Mouse (Mus musculus): ENCODE results near the gene Mylpf. TPM values are rescaled to one million over a fixed set of nuclear protein-coding genes. Genes with fewer than 3 reads are reported as not detected.

Mylpf gene
- total and polyA plus RNA-seq, 3 experiments: 0.94 to 2.8 TPM; not detected in 1

- TF ChIP-seq GATA2 (IDR thresholded peaks at IDR 0.05; ENCODE audit: borderline replicate concordance, low read depth, low read length) (no peak), POLR2AphosphoS5 (IDR thresholded peaks at IDR 0.05; ENCODE audit: insufficient replicate concordance, low read depth, low read length) (no peak), CTCF (IDR thresholded peaks at IDR 0.05; ENCODE audit: low read depth, low read length) (no peak), TAL1 (conservative IDR thresholded peaks at IDR 0.05; ENCODE audit: low read depth, low read length) (no peak), GATA1 (IDR thresholded peaks at IDR 0.05; ENCODE audit: borderline replicate concordance, low read length) (no peak)
- Histone ChIP-seq H3K4me3 (ENCODE audit: low read depth, low read length) (no peak overlapping the region), H3K4me1 (ENCODE audit: insufficient read depth, low read depth, low read length) (peaks cover 80% of the 10 kb centered on the region), H3K36me3 (replicated peaks) (peaks cover 31% of the 10 kb centered on the region), H3K9me3 (replicated peaks) (no peaks in the 10 kb centered on the region), H3K27me3 (ENCODE audit: insufficient read depth, low read length) (no peaks in the 10 kb centered on the region)
- no peak for DNase-seq (ENCODE audit: low spot score)
- no peak for ATAC-seq (ENCODE audit: extremely low read depth, insufficient number of reproducible peaks, low FRiP score, poor library complexity, severe bottlenecking)
These were observed 5.8 kb downstream of the Mylpf start for GRCm38 (mm10) chr7:127214521-127214920.

- H3K36me3 ChIP-seq (replicated peaks): peaks cover 31% of the 10 kb centered on the region
- DNase-seq (ENCODE audit: low spot score) (no peak), ATAC-seq (ENCODE audit: extremely low read depth, insufficient number of reproducible peaks, low FRiP score, poor library complexity, severe bottlenecking) (peak; percentile 36; the same call in 1 of the 2 replicates)
- H3K4me3 ChIP-seq (ENCODE audit: low read depth, low read length): no peak overlapping the region
- no peaks in the 10 kb centered on the region for H3K9me3 ChIP-seq (replicated peaks)
- no peaks in the 10 kb centered on the region for H3K27me3 ChIP-seq (ENCODE audit: insufficient read depth, low read length)
- TF ChIP-seq GATA2 (IDR thresholded peaks at IDR 0.05; ENCODE audit: borderline replicate concordance, low read depth, low read length) (no peak), CTCF (IDR thresholded peaks at IDR 0.05; ENCODE audit: low read depth, low read length) (peak; percentile 88)
- peaks cover 74% of the 10 kb centered on the region for H3K4me1 ChIP-seq (ENCODE audit: insufficient read depth, low read depth, low read length)
These were observed 6.5 kb downstream of the Mylpf start for GRCm38 (mm10) chr7:127214981-127215871.

GRCm38 (mm10) chr7:127216307-127216706 is 7.6 kb downstream of the Mylpf start:
- ATAC-seq (ENCODE audit: extremely low read depth, insufficient number of reproducible peaks, low FRiP score, poor library complexity, severe bottlenecking) (no peak), DNase-seq (ENCODE audit: low spot score) (no peak)
- Histone ChIP-seq H3K4me3 (ENCODE audit: low read depth, low read length) (no peak overlapping the region), H3K9me3 (replicated peaks) (no peaks in the 10 kb centered on the region), H3K4me1 (ENCODE audit: insufficient read depth, low read depth, low read length) (peaks cover 68% of the 10 kb centered on the region), H3K36me3 (replicated peaks) (peaks cover 31% of the 10 kb centered on the region), H3K27me3 (ENCODE audit: insufficient read depth, low read length) (no peaks in the 10 kb centered on the region)
- TF ChIP-seq GATA1 (IDR thresholded peaks at IDR 0.05; ENCODE audit: borderline replicate concordance, low read length): no peak
- no peak for TF ChIP-seq CTCF (IDR thresholded peaks at IDR 0.05; ENCODE audit: low read depth, low read length)
- no peak for TF ChIP-seq TAL1 (conservative IDR thresholded peaks at IDR 0.05; ENCODE audit: low read depth, low read length)
- no peak for TF ChIP-seq POLR2AphosphoS5 (IDR thresholded peaks at IDR 0.05; ENCODE audit: insufficient replicate concordance, low read depth, low read length)
- no peak for TF ChIP-seq GATA2 (IDR thresholded peaks at IDR 0.05; ENCODE audit: borderline replicate concordance, low read depth, low read length)

- Histone ChIP-seq H3K4me3 (ENCODE audit: low read depth, low read length) (no peak overlapping the region; the same call in 1 of the 2 replicates), H3K4me1 (ENCODE audit: insufficient read depth, low read depth, low read length) (peaks cover 64% of the 10 kb centered on the region), H3K9me3 (replicated peaks) (no peaks in the 10 kb centered on the region), H3K27me3 (ENCODE audit: insufficient read depth, low read length) (no peaks in the 10 kb centered on the region), H3K36me3 (replicated peaks) (peaks cover 31% of the 10 kb centered on the region)
- DNase-seq (ENCODE audit: low spot score) (no peak), ATAC-seq (ENCODE audit: extremely low read depth, insufficient number of reproducible peaks, low FRiP score, poor library complexity, severe bottlenecking) (no peak)
- TF ChIP-seq TAL1 (conservative IDR thresholded peaks at IDR 0.05; ENCODE audit: low read depth, low read length) (no peak), GATA1 (IDR thresholded peaks at IDR 0.05; ENCODE audit: borderline replicate concordance, low read length) (no peak), GATA2 (IDR thresholded peaks at IDR 0.05; ENCODE audit: borderline replicate concordance, low read depth, low read length) (no peak), POLR2AphosphoS5 (IDR thresholded peaks at IDR 0.05; ENCODE audit: insufficient replicate concordance, low read depth, low read length) (no peak), CTCF (IDR thresholded peaks at IDR 0.05; ENCODE audit: low read depth, low read length) (no peak)
These were observed 8.8 kb downstream of the Mylpf start for GRCm38 (mm10) chr7:127217475-127217874.

- Histone ChIP-seq H3K27me3 (ENCODE audit: insufficient read depth, low read length) (no peaks in the 10 kb centered on the region), H3K4me3 (ENCODE audit: low read depth, low read length) (peak overlapping the region; percentile 55; the same call in 1 of the 2 replicates), H3K9me3 (replicated peaks) (no peaks in the 10 kb centered on the region), H3K36me3 (replicated peaks) (peaks cover 31% of the 10 kb centered on the region), H3K4me1 (ENCODE audit: insufficient read depth, low read depth, low read length) (peaks cover 61% of the 10 kb centered on the region)
- ATAC-seq (ENCODE audit: extremely low read depth, insufficient number of reproducible peaks, low FRiP score, poor library complexity, severe bottlenecking) (no peak), DNase-seq (ENCODE audit: low spot score) (no peak)
- TF ChIP-seq TAL1 (conservative IDR thresholded peaks at IDR 0.05; ENCODE audit: low read depth, low read length) (no peak), GATA1 (IDR thresholded peaks at IDR 0.05; ENCODE audit: borderline replicate concordance, low read length) (no peak), GATA2 (IDR thresholded peaks at IDR 0.05; ENCODE audit: borderline replicate concordance, low read depth, low read length) (no peak), CTCF (IDR thresholded peaks at IDR 0.05; ENCODE audit: low read depth, low read length) (no peak), POLR2AphosphoS5 (IDR thresholded peaks at IDR 0.05; ENCODE audit: insufficient replicate concordance, low read depth, low read length) (no peak)
These were observed 9.4 kb downstream of the Mylpf start for GRCm38 (mm10) chr7:127217901-127218642.

- ATAC-seq (ENCODE audit: extremely low read depth, insufficient number of reproducible peaks, low FRiP score, poor library complexity, severe bottlenecking) (peak; percentile 15; the same call in 1 of the 2 replicates), DNase-seq (ENCODE audit: low spot score) (no peak)
- TF ChIP-seq TAL1 (conservative IDR thresholded peaks at IDR 0.05; ENCODE audit: low read depth, low read length): peak; percentile 25; the same call in 1 of the 2 replicates
- TF ChIP-seq POLR2AphosphoS5 (IDR thresholded peaks at IDR 0.05; ENCODE audit: insufficient replicate concordance, low read depth, low read length): no peak
- TF ChIP-seq GATA2 (IDR thresholded peaks at IDR 0.05; ENCODE audit: borderline replicate concordance, low read depth, low read length): no peak
- no peak for TF ChIP-seq GATA1 (IDR thresholded peaks at IDR 0.05; ENCODE audit: borderline replicate concordance, low read length)
- no peak for TF ChIP-seq CTCF (IDR thresholded peaks at IDR 0.05; ENCODE audit: low read depth, low read length)
- no peaks in the 10 kb centered on the region for H3K27me3 ChIP-seq (ENCODE audit: insufficient read depth, low read length)
- no peak overlapping the region; the same call in 1 of the 2 replicates for H3K4me3 ChIP-seq (ENCODE audit: low read depth, low read length)
- peaks cover 29% of the 10 kb centered on the region for H3K36me3 ChIP-seq (replicated peaks)
- H3K9me3 ChIP-seq (replicated peaks): no peaks in the 10 kb centered on the region
- peaks cover 61% of the 10 kb centered on the region for H3K4me1 ChIP-seq (ENCODE audit: insufficient read depth, low read depth, low read length)
These were observed 10.0 kb downstream of the Mylpf start for GRCm38 (mm10) chr7:127218670-127219069.

All from G1E (cell line).